Mouse (Mus musculus) liver, adult 2 months (tissue): Measurements from ENCODE around the gene Gm20431. TPM values are rescaled to one million over a fixed set of nuclear protein-coding genes. Genes with fewer than 3 reads are reported as not detected.

Source experiments
- DNase-seq: peaks from one replicate; pipeline ENCODE4 v3.0.0-alpha.2; 2011; ENCODE audit warnings: low read depth, low spot score; ENCODE audit errors: extremely low read depth
- H3K27ac ChIP-seq: fragments of 200-500 bp; replicated peaks from 2 replicates; pipeline ENCODE4 v1.5.1; 2012; ENCODE audit warnings: low read depth, mild to moderate bottlenecking, control low read depth, inconsistent platforms, low read length; ENCODE audit not compliant: insufficient read depth
- H3K27me3 ChIP-seq: fragments of 200-500 bp; 2 replicates; pipeline ENCODE4 v1.6.1; 2012; ENCODE audit warnings: mild to moderate bottlenecking, moderate library complexity, low read length, inconsistent platforms; ENCODE audit not compliant: control insufficient read depth, insufficient read depth
- H3K36me3 ChIP-seq: fragments of 200-500 bp; 2 replicates; pipeline ENCODE4 v1.6.1; 2012; ENCODE audit warnings: low read length, inconsistent platforms; ENCODE audit not compliant: control insufficient read depth, insufficient read depth
- H3K4me1 ChIP-seq: fragments of 200-500 bp; 2 replicates; pipeline ENCODE4 v1.6.1; 2011; ENCODE audit warnings: low read length; ENCODE audit not compliant: control insufficient read depth, insufficient read depth
- H3K4me3 ChIP-seq: fragments of 200-500 bp; 2 replicates; pipeline ENCODE4 v1.5.1; 2011; ENCODE audit warnings: low read depth, mild to moderate bottlenecking, control low read depth, low read length, moderate library complexity; ENCODE audit not compliant: insufficient read depth
- H3K79me2 ChIP-seq: fragments of 200-500 bp; 2 replicates; pipeline ENCODE4 v1.6.1; 2012; ENCODE audit warnings: inconsistent platforms, mild to moderate bottlenecking, low read length, moderate library complexity; ENCODE audit not compliant: control insufficient read depth, insufficient read depth
- H3K9ac ChIP-seq: fragments of 200-500 bp; 2 replicates; pipeline ENCODE4 v1.6.1; 2012; ENCODE audit warnings: low read depth, mild to moderate bottlenecking, control low read depth, inconsistent platforms, low read length
- CTCF ChIP-seq: fragments of 200-500 bp; IDR thresholded peaks from 2 replicates; pipeline ENCODE4 v1.5.1; 2011; ENCODE audit warnings: low read depth, low read length, control low read depth
- POLR2A ChIP-seq: fragments of 200-500 bp; IDR thresholded peaks from 2 replicates; pipeline ENCODE4 v1.6.1; 2011; ENCODE audit warnings: low read length, control low read depth; ENCODE audit not compliant: insufficient read depth; ENCODE audit errors: extremely low read depth
- WGBS: fragments of 180-500 bp; shearing (Covaris S2); methylation state at CpG from one replicate; pipeline ENCODE4 v1.1.7; 2018; 5-methylcytosine and 5-hydroxymethylcytosine counted together
- polyA plus RNA-seq: library from polyadenylated mRNA; depleted of rRNA; stranded (reverse); fragments of >200 nt; gene quantifications from 2 replicates; pipeline ENCODE4 v1.2.3, GENCODE M21; 2012
- total RNA-seq: library from RNA; depleted of rRNA; stranded (reverse); fragments of >200 nt; gene quantifications from 2 replicates; pipeline ENCODE4 v1.2.3, GENCODE M21; 2014

Gm20431 gene
- total and polyA plus RNA-seq, 2 experiments: 10.8 TPM; not detected in 1

- no peaks in the 10 kb centered on the region for H3K79me2 ChIP-seq
- peak overlapping the region; percentile 37 for H3K27ac ChIP-seq
- 0 out of 2 replicates have a peak overlapping the region, but pooled peaks have one; percentile 17 for H3K9ac ChIP-seq
- H3K36me3 ChIP-seq: no peaks in the 10 kb centered on the region
- DNase-seq: no peak
- H3K4me1 ChIP-seq: peaks cover 6% of the 10 kb centered on the region; the same call in 1 of the 2 replicates
- H3K4me3 ChIP-seq: no peak overlapping the region
- no peaks in the 10 kb centered on the region for H3K27me3 ChIP-seq
- TF ChIP-seq CTCF (no peak), POLR2A (no peak)
- WGBS: 57% methylated on average over 27 of the region's 27 CpGs
Measured at GRCm38 (mm10) chr2:167596726-167597491, 64.4 kb downstream of the Gm20431 start.

GRCm38 (mm10) chr2:167596262-167596661 is 65.0 kb downstream of the Gm20431 start:
- Histone ChIP-seq H3K9ac (no peak overlapping the region; the same call in 1 of the 2 replicates), H3K27ac (peak overlapping the region; percentile 87)
- no peak for TF ChIP-seq CTCF
- no peak for TF ChIP-seq POLR2A

GRCm38 (mm10) chr2:167595761-167596171 is 65.5 kb downstream of the Gm20431 start:
- 72% methylated on average over 14 of the region's 14 CpGs for WGBS
- TF ChIP-seq POLR2A (no peak), CTCF (no peak)
- Histone ChIP-seq H3K36me3 (no peaks in the 10 kb centered on the region), H3K27me3 (no peaks in the 10 kb centered on the region), H3K9ac (peak overlapping the region; percentile 68), H3K79me2 (no peaks in the 10 kb centered on the region), H3K27ac (peak overlapping the region; percentile 87), H3K4me3 (no peak overlapping the region), H3K4me1 (peaks cover 6% of the 10 kb centered on the region; the same call in 1 of the 2 replicates)
- no peak for DNase-seq

More at GRCm38 (mm10) chr2:167596262-167596661, 65.0 kb downstream of the Gm20431 start:
- H3K27me3 ChIP-seq: no peaks in the 10 kb centered on the region
- no peaks in the 10 kb centered on the region for H3K36me3 ChIP-seq
- no peaks in the 10 kb centered on the region for H3K79me2 ChIP-seq
- H3K4me3 ChIP-seq: no peak overlapping the region
- WGBS: 81% methylated on average over 3 of the region's 4 CpGs
- no peak for DNase-seq
- peaks cover 6% of the 10 kb centered on the region; the same call in 1 of the 2 replicates for H3K4me1 ChIP-seq

- Histone ChIP-seq H3K79me2 (no peaks in the 10 kb centered on the region), H3K9ac (0 out of 2 replicates have a peak overlapping the region, but pooled peaks have one; percentile 17), H3K36me3 (no peaks in the 10 kb centered on the region), H3K4me1 (peaks cover 6% of the 10 kb centered on the region; the same call in 1 of the 2 replicates), H3K27me3 (no peaks in the 10 kb centered on the region), H3K4me3 (no peak overlapping the region), H3K27ac (peak overlapping the region; percentile 69)
- 26% methylated on average over 10 of the region's 10 CpGs for WGBS
- DNase-seq: peak; percentile 53
- TF ChIP-seq CTCF: 0 out of 2 replicates have a peak, but pooled peaks have one; percentile 7
- TF ChIP-seq POLR2A: no peak
Measured at GRCm38 (mm10) chr2:167594444-167594934, 66.8 kb downstream of the Gm20431 start.

- Histone ChIP-seq H3K4me1 (peaks cover 6% of the 10 kb centered on the region; the same call in 1 of the 2 replicates), H3K36me3 (no peaks in the 10 kb centered on the region), H3K27ac (peak overlapping the region; percentile 69), H3K27me3 (no peaks in the 10 kb centered on the region), H3K4me3 (no peak overlapping the region), H3K79me2 (no peaks in the 10 kb centered on the region), H3K9ac (peak overlapping the region; percentile 17; the same call in 1 of the 2 replicates)
- TF ChIP-seq POLR2A (no peak), CTCF (no peak)
- 88% methylated on average over 4 of the region's 4 CpGs for WGBS
- no peak for DNase-seq
Measured at GRCm38 (mm10) chr2:167593551-167594250, 67.6 kb downstream of the Gm20431 start.
